Mouse (Mus musculus) splenic B cell, adult 2 months (primary cell): ENCODE data around the gene Taf3.

Experiments
- DNase-seq: peaks from one replicate; pipeline ENCODE4 v3.0.0-alpha.2; 2011; ENCODE audit warnings: low read depth, low spot score
- H3K27me3 ChIP-seq: 2 replicates; pipeline ENCODE4 v1.6.1; 2012; ENCODE audit warnings: mild to moderate bottlenecking, low read length, moderate library complexity, mixed read lengths; ENCODE audit not compliant: control insufficient read depth, poor library complexity, insufficient read depth, severe bottlenecking
- H3K36me3 ChIP-seq: 2 replicates; pipeline ENCODE4 v1.6.1; 2012; ENCODE audit warnings: mild to moderate bottlenecking, low read length, moderate library complexity, mixed read lengths; ENCODE audit not compliant: control insufficient read depth, poor library complexity, insufficient read depth, severe bottlenecking

Taf3 gene

GRCm38 (mm10) chr2:9883803-9884532 is 164.4 kb downstream of the Taf3 start:
- no peak for DNase-seq
- Histone ChIP-seq H3K27me3 (peaks cover 15% of the 10 kb centered on the region), H3K36me3 (no peaks in the 10 kb centered on the region)

DNA sequence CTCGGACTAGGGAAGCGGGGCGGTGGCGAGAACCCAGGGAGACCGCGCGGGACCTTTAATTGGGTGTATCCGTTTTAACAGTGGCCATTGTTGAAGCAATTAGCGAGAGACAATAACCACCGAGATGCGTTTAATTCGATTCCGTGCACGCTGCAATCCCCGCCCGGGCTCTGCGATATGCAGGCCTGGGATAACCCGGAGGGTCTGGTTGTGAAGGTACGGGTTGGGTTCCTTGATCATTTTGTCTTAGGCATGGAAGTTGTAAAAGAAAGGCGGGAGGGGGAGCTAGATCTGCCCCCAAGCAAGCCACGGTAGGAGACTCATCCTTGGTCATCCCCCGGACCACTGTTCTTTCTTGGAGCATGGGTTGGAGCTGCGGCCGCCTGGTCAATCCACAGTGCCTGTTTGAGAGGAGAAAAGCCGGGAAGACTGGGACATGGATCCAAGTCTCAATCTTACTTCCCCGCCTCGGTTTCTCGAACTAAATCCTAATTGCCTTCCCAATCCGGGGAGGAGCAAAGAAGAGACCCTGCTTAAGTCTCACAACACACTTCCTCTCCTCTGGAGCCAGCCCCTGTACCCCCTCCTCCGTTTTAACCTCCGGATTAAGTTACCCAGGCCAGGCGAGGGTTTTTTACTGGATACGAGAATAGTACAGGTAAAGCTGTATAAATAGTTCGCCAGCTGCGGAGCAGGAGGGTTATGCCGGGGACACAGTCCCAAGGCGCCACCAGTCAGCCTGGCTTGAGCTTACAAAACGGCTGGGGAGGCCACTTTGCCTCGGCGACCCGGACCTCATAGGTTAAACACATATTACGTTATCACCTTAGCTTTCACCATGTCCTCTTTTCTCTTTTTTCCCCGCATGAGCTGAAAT is 165.2 kb downstream of the Taf3 start:
- no peaks in the 10 kb centered on the region for H3K36me3 ChIP-seq
- peaks cover 14% of the 10 kb centered on the region for H3K27me3 ChIP-seq
- peak; percentile 41 for DNase-seq

GRCm38 (mm10) chr2:9882371-9882925 is 165.9 kb downstream of the Taf3 start:
- H3K27me3 ChIP-seq = peaks cover 15% of the 10 kb centered on the region
- DNase-seq = peak; percentile 42
- H3K36me3 ChIP-seq = no peaks in the 10 kb centered on the region

- DNase-seq = peak; percentile 38
- Histone ChIP-seq H3K27me3 (peaks cover 16% of the 10 kb centered on the region), H3K36me3 (no peaks in the 10 kb centered on the region)
These were observed 166.8 kb downstream of the Taf3 start for GRCm38 (mm10) chr2:9881611-9882023.

GRCm38 (mm10) chr2:9881051-9881591 is 167.3 kb downstream of the Taf3 start, which contains the start of gene 4930412O13Rik:
Gene 4930412O13Rik, plus strand, starts transcription at chr2:9881252.
- H3K36me3 ChIP-seq = no peaks in the 10 kb centered on the region
- peaks cover 16% of the 10 kb centered on the region for H3K27me3 ChIP-seq
- DNase-seq = no peak

GRCm38 (mm10) chr2:9880271-9880670 is 168.1 kb downstream of the Taf3 start:
- Histone ChIP-seq H3K27me3 (peaks cover 16% of the 10 kb centered on the region), H3K36me3 (no peaks in the 10 kb centered on the region)
- DNase-seq = no peak

DNA sequence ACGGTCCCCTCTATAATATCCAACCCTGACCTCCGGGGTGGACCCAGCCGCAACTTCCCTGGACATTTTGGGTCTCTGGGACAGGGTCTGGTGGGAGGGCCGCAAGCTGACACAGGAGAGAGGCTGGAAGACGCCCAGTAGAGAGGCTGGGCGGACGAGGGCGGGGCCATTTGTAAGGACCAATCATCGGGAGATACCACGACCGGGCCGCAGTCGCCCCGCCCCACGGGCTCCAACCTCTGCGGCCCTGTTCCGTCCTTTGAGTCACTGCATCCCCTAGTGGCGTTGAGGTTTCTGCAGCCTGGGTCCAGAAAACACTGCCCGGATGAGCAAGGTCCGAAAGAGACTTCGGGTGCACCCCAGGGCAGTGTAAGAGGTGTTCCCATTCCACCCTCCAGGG is 168.9 kb downstream of the Taf3 start:
- peaks cover 13% of the 10 kb centered on the region for H3K27me3 ChIP-seq
- peak; percentile 89 for DNase-seq
- H3K36me3 ChIP-seq = no peaks in the 10 kb centered on the region

DNA sequence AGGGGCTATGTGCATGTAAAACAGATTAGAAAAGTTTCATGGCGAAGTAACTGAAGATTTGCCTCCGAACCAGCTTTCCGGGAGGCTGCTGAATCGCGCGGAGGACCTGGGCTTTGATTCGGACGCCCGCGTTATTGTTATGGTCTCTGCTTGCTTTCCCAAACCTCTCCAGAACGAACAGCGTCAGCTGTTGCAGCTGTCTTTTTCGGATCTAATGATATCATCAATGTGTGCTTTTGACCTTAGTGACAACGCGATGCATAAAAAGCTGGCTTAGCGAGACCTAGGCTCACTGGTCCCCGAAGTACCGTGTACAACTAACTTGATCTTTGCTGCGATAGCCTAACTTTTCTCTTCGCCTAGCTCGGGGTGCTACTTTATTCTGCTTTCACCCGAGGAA is 169.3 kb downstream of the Taf3 start:
- Histone ChIP-seq H3K27me3 (peaks cover 13% of the 10 kb centered on the region), H3K36me3 (no peaks in the 10 kb centered on the region)
- no peak for DNase-seq

GRCm38 (mm10) chr2:9878564-9879081 is 169.8 kb downstream of the Taf3 start:
- H3K36me3 ChIP-seq = no peaks in the 10 kb centered on the region
- peak; percentile 53 for DNase-seq
- peaks cover 13% of the 10 kb centered on the region for H3K27me3 ChIP-seq

DNA sequence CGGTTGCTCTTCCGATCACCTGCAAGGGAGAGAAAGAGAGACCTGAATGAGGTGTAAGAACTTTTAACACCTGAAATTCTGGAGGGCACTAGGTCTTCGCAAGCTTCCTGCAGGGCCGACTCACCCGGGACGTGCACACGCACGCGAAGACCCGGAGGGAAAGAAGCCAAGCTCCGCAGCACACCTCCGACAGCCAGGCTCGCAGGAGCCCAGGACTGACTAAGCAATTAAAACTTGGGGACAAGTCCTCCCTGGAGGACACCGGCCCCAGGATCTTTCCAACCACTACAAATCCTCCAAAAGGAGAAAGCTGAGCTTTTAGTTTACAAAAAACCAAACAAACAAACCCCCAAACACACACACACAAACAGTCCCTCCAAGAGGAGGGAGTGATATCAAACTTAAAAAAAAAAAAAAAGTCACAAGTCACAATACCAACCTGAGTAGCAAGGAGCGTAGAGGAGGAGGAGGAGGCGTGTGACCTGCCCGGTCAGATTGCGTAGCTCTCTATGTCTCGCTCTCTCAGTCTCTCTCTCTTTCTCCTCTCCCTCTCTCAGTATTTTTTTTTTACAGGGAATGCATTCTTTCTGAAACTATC is 170.3 kb downstream of the Taf3 start:
- Histone ChIP-seq H3K36me3 (no peaks in the 10 kb centered on the region), H3K27me3 (peaks cover 10% of the 10 kb centered on the region)
- DNase-seq = peak; percentile 31

DNA sequence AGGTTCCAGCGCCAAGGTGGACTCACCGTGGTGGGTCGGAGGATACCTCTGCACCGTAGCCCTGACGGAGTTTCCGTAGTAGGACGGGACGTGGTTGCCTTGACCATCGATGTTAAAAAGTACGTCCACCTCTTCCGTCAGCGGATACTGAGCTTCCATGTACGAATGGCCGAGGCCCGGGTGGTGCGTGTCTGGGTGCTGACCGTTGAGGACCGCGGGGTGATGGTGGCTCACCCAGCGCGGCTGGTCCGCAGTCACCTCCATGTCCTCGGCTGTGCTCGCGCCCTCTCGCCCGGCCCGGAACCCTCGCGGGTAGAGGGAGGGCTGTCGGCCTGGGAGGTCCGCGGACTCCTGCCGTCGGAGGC is 171.1 kb downstream of the Taf3 start:
- Histone ChIP-seq H3K27me3 (peaks cover 5% of the 10 kb centered on the region), H3K36me3 (no peaks in the 10 kb centered on the region)
- DNase-seq = peak; percentile 44

DNA sequence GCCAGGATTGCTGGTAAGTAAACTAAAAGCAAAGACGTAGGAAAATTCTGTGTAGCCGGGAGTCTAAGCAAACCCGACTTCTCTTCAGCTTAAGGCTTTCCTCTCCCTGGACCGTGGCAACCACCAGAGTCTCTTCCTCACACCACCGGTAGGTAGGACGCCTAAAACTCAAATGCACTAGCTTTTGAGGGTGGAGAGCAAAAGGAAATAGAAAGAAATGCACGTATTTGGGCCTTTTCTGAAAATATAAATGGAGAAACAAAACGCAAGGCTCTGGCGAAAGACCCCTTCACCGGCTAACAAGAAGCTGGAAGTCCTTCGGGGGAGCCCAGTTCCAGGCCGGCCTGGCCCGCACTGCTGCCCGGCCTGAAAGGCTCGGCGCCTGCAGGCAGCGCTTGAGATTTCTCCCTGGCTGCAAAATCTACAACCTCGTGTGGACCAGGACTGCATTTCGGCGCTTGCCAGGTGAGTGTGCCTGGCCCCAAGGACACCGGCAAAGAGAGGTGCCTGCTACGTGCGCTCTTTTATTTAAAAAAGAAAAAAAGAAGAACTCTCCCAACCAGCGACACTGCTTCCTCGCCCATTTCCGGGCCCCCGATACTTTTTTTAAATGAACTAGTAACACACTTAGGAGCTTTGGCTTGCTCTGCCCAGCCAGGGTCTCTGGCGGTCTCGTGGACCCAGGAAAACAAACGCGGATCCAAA is 171.6 kb downstream of the Taf3 start:
- no peaks in the 10 kb centered on the region for H3K36me3 ChIP-seq
- no peak for DNase-seq
- H3K27me3 ChIP-seq = peaks cover 4% of the 10 kb centered on the region

- DNase-seq = no peak
- no peaks in the 10 kb centered on the region for H3K36me3 ChIP-seq
- peaks cover 1% of the 10 kb centered on the region; the same call in 1 of the 2 replicates for H3K27me3 ChIP-seq
These were observed 172.6 kb downstream of the Taf3 start for GRCm38 (mm10) chr2:9875676-9876357.
